Mouse (Mus musculus) heart, embryonic 12.5 days (tissue): ENCODE results near the gene Top3b. TPM values are rescaled to one million over a fixed set of nuclear protein-coding genes. Genes with fewer than 3 reads are reported as not detected.
A peak's percentile ranks its signal among the peaks of the same experiment; 100 is the strongest.

ENCODE experiments used
- ATAC-seq: fragments of 200-750 bp; cut with Nextera tagmentation; 2 replicates; pipeline ENCODE4 v1.8.0; 2017; ENCODE audit warnings: moderate TSS enrichment, moderate library complexity; ENCODE audit not compliant: insufficient number of reproducible peaks, low FRiP score
- H3K27ac ChIP-seq: fragments of 300-500 bp; sonication (generic); 2 replicates; pipeline ENCODE4 v1.5.1; 2016; ENCODE audit warnings: mild to moderate bottlenecking, moderate library complexity; ENCODE audit not compliant: poor library complexity, severe bottlenecking
- H3K27me3 ChIP-seq: fragments of 300-500 bp; sonication (generic); replicated peaks from 2 replicates; pipeline ENCODE4 v1.6.1; 2016; ENCODE audit warnings: mild to moderate bottlenecking, moderate library complexity
- H3K36me3 ChIP-seq: fragments of 300-500 bp; sonication (generic); 2 replicates; pipeline ENCODE4 v1.6.1; 2016; ENCODE audit warnings: mild to moderate bottlenecking, moderate library complexity
- H3K4me1 ChIP-seq: fragments of 300-500 bp; sonication (generic); replicated peaks from 2 replicates; pipeline ENCODE4 v1.6.1; 2016; ENCODE audit warnings: mild to moderate bottlenecking
- H3K4me2 ChIP-seq: fragments of 300-500 bp; sonication (generic); 2 replicates; pipeline ENCODE4 v1.6.1; 2016; ENCODE audit warnings: mild to moderate bottlenecking, moderate library complexity
- H3K4me3 ChIP-seq: fragments of 300-500 bp; sonication (generic); 2 replicates; pipeline ENCODE4 v1.5.1; 2016; ENCODE audit warnings: mild to moderate bottlenecking
- H3K9ac ChIP-seq: fragments of 300-500 bp; sonication (generic); 2 replicates; pipeline ENCODE4 v1.6.1; 2016; ENCODE audit warnings: mild to moderate bottlenecking, moderate library complexity
- H3K9me3 ChIP-seq: fragments of 300-500 bp; sonication (generic); replicated peaks from 2 replicates; pipeline ENCODE4 v1.6.1; 2016; ENCODE audit warnings: mild to moderate bottlenecking, moderate library complexity
- WGBS: fragments of 180-500 bp; shearing (Covaris S2); methylation state at CpG from one replicate; pipeline ENCODE4 v1.1.7; 2016; 5-methylcytosine and 5-hydroxymethylcytosine counted together
- polyA plus RNA-seq: library from polyadenylated mRNA; unstranded; fragments of >200 nt; fragmentation: Nextera tagmentation; extraction: Ambion mirVana; gene quantifications from 2 replicates; pipeline ENCODE4 v1.2.1, GENCODE M21; 2016

The Top3b gene
- polyA plus RNA-seq, 1 experiment from 2014 or later = 44.3 TPM

DNA sequence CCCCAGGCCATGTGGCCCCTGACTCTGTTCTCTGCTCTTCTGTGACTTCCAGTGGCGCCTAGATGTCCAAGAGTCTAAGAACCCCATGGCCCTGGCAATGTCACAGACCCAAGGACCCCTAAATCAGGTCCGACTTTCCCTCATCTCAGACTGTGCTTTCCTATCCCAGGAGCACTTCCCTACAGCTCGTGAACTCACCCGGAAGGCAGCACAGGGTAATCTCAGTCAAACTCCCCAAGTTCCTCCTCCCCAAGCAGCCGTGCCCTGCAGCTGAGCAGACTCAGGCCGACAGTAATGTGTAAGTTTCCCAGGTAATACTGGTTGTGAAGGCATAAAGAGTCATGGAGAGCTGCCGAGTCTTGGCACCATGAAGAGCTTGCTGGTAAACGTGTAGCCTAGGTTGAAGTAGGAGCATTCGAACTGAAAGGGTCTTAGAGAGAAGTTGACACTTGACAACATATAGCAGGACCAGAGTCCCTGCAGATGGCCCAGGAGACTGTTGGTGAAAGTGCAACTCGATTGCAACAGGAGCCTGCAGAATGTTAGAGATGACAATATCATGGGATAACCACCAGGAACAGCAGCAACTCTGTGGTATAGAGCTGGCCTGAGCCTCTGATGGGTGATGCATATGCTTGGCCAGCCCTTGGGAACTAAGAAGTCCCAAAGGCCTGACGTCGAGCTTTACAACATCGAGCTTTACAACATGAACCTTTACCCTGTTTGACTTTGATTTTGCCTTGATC is 13.6 kb upstream of the Top3b start:
- H3K9me3 ChIP-seq = no peaks in the 10 kb centered on the region
- no peak overlapping the region for H3K4me2 ChIP-seq
- H3K4me1 ChIP-seq = no peaks in the 10 kb centered on the region
- WGBS = 62% methylated on average over 13 of the region's 13 CpGs
- no peaks in the 10 kb centered on the region for H3K36me3 ChIP-seq
- no peak overlapping the region for H3K27ac ChIP-seq
- H3K9ac ChIP-seq = no peak overlapping the region
- no peak for ATAC-seq
- no peak overlapping the region for H3K4me3 ChIP-seq
- no peaks in the 10 kb centered on the region for H3K27me3 ChIP-seq

DNA sequence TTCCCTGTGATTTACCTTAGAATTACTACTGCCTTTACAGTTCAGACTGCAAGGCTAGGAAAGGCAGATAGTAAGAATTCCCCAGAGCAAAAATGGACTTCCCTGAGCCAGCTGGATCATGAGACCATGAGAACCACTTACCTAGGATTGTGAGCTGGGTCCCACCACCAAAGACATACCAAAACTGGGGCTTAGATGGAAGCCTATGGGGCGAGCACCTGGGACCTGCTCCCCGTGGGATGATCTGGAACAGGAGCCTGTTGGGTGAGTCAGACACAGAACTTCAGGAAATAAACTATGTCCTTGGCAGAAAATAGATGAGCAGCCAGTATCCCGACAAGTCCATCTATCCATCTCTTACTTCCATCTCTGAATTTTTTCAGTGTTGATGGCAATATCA is 8.2 kb upstream of the Top3b start:
- H3K4me1 ChIP-seq = peaks cover 8% of the 10 kb centered on the region
- no peak overlapping the region for H3K4me2 ChIP-seq
- no peak for ATAC-seq
- H3K27me3 ChIP-seq = no peaks in the 10 kb centered on the region
- H3K36me3 ChIP-seq = no peaks in the 10 kb centered on the region
- H3K4me3 ChIP-seq = no peak overlapping the region
- 75% methylated on average over 3 of the region's 3 CpGs for WGBS
- no peak overlapping the region for H3K27ac ChIP-seq
- no peaks in the 10 kb centered on the region for H3K9me3 ChIP-seq
- H3K9ac ChIP-seq = no peak overlapping the region

DNA sequence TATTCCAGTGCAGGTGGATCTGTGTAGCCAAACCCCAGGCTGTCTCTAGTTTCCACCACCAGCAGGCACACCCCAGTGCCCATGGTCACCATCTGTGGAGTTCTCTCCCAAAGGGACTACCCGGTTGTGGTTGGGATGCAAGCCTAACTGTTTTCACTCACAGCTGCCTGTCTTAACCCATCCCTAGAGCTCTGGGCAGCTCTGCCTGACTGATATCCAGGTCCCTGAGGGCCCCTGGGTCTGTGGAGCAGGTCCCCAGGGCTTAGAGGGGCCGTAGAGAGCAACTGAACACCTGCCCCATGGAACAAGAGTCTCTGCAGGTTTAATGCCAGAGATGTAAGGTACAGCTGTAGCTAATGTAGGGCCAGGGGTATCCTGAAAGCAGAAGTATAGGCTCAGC is 6.6 kb upstream of the Top3b start, which contains the start of gene Igll1:
Gene Igll1, minus strand, starts transcription at position 8 of the 400 bp plus-strand sequence.
- Histone ChIP-seq H3K9me3 (no peaks in the 10 kb centered on the region), H3K27me3 (no peaks in the 10 kb centered on the region), H3K9ac (no peak within 1 kb of the TSS), H3K4me1 (peaks cover 8% of the 10 kb centered on the region), H3K4me2 (no peak within 1 kb of the TSS), H3K4me3 (no peak within 1 kb of the TSS), H3K36me3 (no peaks in the 10 kb centered on the region), H3K27ac (no peak within 1 kb of the TSS)
- no peak for ATAC-seq
- 69% methylated on average over 2 of the region's 2 CpGs for WGBS

DNA sequence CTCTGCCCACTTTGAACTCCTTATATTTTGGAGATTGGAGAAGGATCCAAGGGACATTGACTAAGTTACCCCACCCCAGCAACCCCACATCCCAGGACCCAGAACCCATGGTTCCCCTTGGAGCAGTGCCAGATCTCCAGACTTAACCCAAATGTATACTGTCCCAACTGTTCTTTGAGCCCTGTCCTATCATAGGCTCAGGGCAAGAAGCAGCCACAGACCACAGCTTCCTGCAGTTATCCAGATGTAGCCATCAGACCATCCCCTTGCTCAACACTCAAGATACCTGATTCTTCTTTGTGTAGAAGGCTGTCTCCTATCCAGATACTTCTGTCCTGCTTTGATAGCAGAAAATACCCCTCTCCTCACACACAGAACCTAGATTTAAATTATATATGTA is 5.3 kb upstream of the Top3b start:
- ATAC-seq = no peak
- H3K9ac ChIP-seq = no peak overlapping the region

DNA sequence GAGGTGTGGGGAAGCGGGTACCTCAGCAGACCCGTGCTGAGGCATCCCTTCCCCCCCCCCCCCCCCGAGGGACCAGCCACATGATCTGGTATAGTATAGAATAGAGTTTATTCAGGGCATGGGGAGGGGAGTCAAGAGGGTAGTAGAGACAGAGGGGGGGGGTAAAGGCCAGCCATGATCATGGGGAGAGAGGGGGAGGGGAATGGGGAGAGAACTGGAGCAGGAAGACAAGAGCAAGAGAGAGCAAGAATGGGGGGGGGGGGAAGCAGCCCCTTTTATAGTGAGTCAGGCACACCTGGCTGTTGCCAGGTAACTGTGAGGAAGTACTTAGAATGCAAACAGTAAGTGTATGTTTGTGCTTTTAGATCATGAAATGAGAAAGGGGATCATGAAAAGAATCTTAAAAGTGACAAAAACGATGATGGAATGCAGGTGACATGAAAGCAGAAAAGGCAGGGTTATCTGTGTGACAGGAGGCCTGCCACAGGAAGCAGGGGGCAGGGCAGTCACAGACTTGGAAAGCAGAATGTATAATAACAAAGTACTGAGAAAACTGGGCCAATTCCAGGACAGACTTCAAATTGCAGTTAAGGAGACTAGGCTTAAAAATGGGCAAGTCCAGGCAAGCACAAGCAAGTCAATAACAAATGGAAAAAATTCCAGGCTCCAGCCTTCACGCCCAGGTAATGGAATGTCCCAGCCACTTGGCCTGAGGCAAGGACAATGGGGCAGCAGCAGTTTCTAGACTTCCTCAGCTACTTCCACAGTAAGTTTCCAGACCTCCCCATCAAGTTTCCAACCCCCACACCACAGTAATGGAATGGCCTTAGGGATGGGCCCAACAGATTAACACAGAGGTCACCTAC is 4.6 kb upstream of the Top3b start:
- peaks cover 8% of the 10 kb centered on the region for H3K4me1 ChIP-seq
- peak overlapping the region; percentile 44; the same call in 1 of the 2 replicates for H3K27ac ChIP-seq
- ATAC-seq = no peak
- H3K9me3 ChIP-seq = no peaks in the 10 kb centered on the region
- H3K4me2 ChIP-seq = no peak overlapping the region
- WGBS = 47% methylated on average over 4 of the region's 5 CpGs
- H3K27me3 ChIP-seq = no peaks in the 10 kb centered on the region
- no peak overlapping the region for H3K9ac ChIP-seq
- H3K4me3 ChIP-seq = no peak overlapping the region
- H3K36me3 ChIP-seq = no peaks in the 10 kb centered on the region

More for the DNA sequence above, 5.3 kb upstream of the Top3b start:
- no peak overlapping the region for H3K4me3 ChIP-seq
- peaks cover 8% of the 10 kb centered on the region for H3K4me1 ChIP-seq
- no peak overlapping the region for H3K4me2 ChIP-seq
- no peak overlapping the region for H3K27ac ChIP-seq
- H3K36me3 ChIP-seq = no peaks in the 10 kb centered on the region
- no peaks in the 10 kb centered on the region for H3K27me3 ChIP-seq
- H3K9me3 ChIP-seq = no peaks in the 10 kb centered on the region

DNA sequence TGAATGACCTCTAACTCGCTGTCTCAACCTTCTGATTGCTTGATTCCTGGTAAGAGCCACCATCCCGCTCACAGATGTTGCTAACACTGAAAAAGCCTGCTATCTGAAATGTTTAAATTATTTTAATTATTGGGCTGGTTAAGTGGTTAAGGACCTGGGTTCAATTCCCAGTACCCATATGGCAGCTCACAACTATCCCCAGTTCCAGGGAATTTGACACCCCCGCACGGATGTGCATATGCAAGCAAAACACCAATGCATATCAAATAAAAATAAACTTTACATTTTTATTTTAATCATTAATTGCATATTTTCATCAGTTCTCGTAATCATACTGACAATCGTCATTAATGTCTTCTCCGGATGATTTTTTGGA is 307 bp upstream of the Top3b start:
- 34% methylated on average over 7 of the region's 7 CpGs for WGBS
- no peak for ATAC-seq
- H3K27ac ChIP-seq = peak overlapping the region; percentile 98
- peak overlapping the region; percentile 80; the same call in 1 of the 2 replicates for H3K9ac ChIP-seq
- peak overlapping the region; percentile 80 for H3K4me2 ChIP-seq
- no peaks in the 10 kb centered on the region for H3K9me3 ChIP-seq
- H3K36me3 ChIP-seq = peaks cover 8% of the 10 kb centered on the region
- peaks cover 22% of the 10 kb centered on the region for H3K4me1 ChIP-seq
- peak overlapping the region; percentile 68 for H3K4me3 ChIP-seq
- no peaks in the 10 kb centered on the region for H3K27me3 ChIP-seq

DNA sequence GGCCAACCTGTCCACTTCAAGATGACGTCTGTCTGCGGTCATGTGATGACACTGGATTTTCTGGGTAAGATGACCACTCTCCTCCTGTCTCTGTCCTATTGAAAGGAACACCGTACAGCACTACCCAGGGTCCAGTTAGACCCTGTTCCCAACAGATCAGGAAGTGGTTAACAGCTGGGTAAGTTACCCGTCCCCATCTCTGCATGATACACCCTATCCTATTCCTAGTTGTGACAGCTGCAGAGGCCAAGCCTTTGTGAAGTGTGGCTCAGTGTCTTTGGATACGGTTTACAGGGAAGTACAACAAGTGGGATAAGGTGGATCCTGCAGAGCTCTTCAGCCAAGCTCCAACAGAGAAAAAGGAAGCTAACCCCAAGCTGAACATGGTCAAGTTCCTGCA is 8.5 kb downstream of the Top3b start:
- H3K9ac ChIP-seq = no peak overlapping the region
- H3K36me3 ChIP-seq = peaks cover 90% of the 10 kb centered on the region
- H3K27ac ChIP-seq = no peak overlapping the region
- H3K4me3 ChIP-seq = no peak overlapping the region
- WGBS = 85% methylated on average over 5 of the region's 5 CpGs
- no peaks in the 10 kb centered on the region for H3K27me3 ChIP-seq
- H3K9me3 ChIP-seq = 0 out of 2 replicates have a peak, but pooled peaks cover 3% of the 10 kb centered on the region
- no peaks in the 10 kb centered on the region for H3K4me1 ChIP-seq
- H3K4me2 ChIP-seq = no peak overlapping the region
- no peak for ATAC-seq

- no peak for ATAC-seq
- 93% methylated on average over 1 of the region's 1 CpGs for WGBS
- no peaks in the 10 kb centered on the region for H3K4me1 ChIP-seq
- no peaks in the 10 kb centered on the region for H3K27me3 ChIP-seq
- H3K27ac ChIP-seq = no peak overlapping the region
- H3K36me3 ChIP-seq = peaks cover 100% of the 10 kb centered on the region
- H3K4me2 ChIP-seq = no peak overlapping the region
- H3K4me3 ChIP-seq = no peak overlapping the region
- H3K9ac ChIP-seq = no peak overlapping the region
- no peaks in the 10 kb centered on the region for H3K9me3 ChIP-seq
These were observed 17.8 kb downstream of the Top3b start for GRCm38 (mm10) chr16:16888341-16888740.

DNA sequence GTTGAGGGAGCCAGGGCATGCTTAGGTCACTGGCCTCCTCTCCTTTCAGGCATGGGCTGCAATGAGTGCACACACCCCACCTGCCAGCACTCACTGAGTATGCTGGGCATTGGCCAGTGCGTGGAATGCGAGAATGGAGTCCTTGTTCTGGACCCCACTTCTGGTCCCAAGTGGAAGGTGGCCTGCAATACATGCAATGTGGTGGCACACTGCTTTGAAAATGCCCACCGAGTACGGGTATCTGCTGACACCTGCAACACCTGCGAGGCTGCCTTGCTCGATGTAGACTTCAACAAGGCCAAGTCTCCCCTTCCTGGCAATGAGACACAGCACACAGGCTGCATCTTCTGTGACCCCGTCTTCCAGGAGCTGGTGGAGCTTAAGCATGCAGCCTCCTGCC is 21.8 kb downstream of the Top3b start:
- Histone ChIP-seq H3K4me1 (peaks cover 6% of the 10 kb centered on the region), H3K9ac (no peak overlapping the region), H3K36me3 (peaks cover 71% of the 10 kb centered on the region), H3K27me3 (no peaks in the 10 kb centered on the region), H3K4me2 (no peak overlapping the region), H3K4me3 (no peak overlapping the region), H3K9me3 (no peaks in the 10 kb centered on the region), H3K27ac (no peak overlapping the region)
- no peak for ATAC-seq
- WGBS = 89% methylated on average over 7 of the region's 7 CpGs

DNA sequence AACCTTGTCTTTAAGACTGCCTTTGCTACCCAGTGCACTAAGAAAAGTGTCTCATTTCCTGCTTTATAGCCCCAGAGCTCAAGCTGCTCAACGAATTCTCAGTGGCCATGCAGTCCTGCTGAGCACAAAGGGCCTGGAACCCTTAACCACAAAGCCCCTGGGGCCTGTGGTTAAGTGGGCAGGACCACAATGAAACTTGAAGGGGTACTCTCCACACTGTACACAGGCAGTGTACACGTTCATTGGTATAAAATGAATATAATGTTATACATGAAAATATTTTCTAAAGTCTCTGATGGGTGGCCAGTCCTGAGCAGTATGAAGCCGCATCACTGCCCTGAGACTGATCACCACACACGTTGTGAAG is 25.5 kb downstream of the Top3b start:
- peak; percentile 4; the same call in 1 of the 2 replicates for ATAC-seq
- peaks cover 39% of the 10 kb centered on the region for H3K36me3 ChIP-seq
- peaks cover 9% of the 10 kb centered on the region for H3K4me1 ChIP-seq
- 22% methylated on average over 4 of the region's 4 CpGs for WGBS
- no peak overlapping the region for H3K9ac ChIP-seq
- H3K4me2 ChIP-seq = peak overlapping the region; percentile 85
- H3K27me3 ChIP-seq = no peaks in the 10 kb centered on the region
- no peaks in the 10 kb centered on the region for H3K9me3 ChIP-seq
- H3K27ac ChIP-seq = no peak overlapping the region
- H3K4me3 ChIP-seq = 0 out of 2 replicates have a peak overlapping the region, but pooled peaks have one; percentile 64

GRCm38 (mm10) chr16:16896382-16897055 is 26.0 kb downstream of the Top3b start, which contains the start of gene Ppm1f:
Gene Ppm1f, plus strand, starts transcription at chr16:16896469.
- peak; percentile 92 for ATAC-seq
- under 1% methylated on average over 29 of the region's 29 CpGs for WGBS
- peak within 1 kb of the TSS; percentile 85 for H3K4me2 ChIP-seq
- no peaks in the 10 kb centered on the region for H3K9me3 ChIP-seq
- peak within 1 kb of the TSS; percentile 83 for H3K9ac ChIP-seq
- peaks cover 33% of the 10 kb centered on the region for H3K36me3 ChIP-seq
- peaks cover 9% of the 10 kb centered on the region for H3K4me1 ChIP-seq
- H3K27ac ChIP-seq = peak within 1 kb of the TSS; percentile 50; the same call in 1 of the 2 replicates
- H3K27me3 ChIP-seq = no peaks in the 10 kb centered on the region
- peak within 1 kb of the TSS; percentile 64 for H3K4me3 ChIP-seq
